8 mouse cellular contexts compared by ENCODE assay signal in genomic region chr1:91346892-91347291, GRCm38 (mm10). TPM values are rescaled to one million over a fixed set of nuclear protein-coding genes. Genes with fewer than 3 reads are reported as not detected.
DNase-seq lines count a peak whose midpoint lies in the region; ATAC-seq and TF ChIP-seq lines count a peak whose summit lies in the region.

No protein-coding gene starts in this region.

- H3K9ac ChIP-seq in liver, adult 2 months (ENCODE audit: low read depth, low read length), result no peak overlapping the region
- no peak overlapping the region for H3K9ac ChIP-seq in stomach, postnatal 0 days (ENCODE audit: low read length)

- no peaks in the 10 kb centered on the region for H3K79me3 ChIP-seq in C2C12 (ENCODE audit: low read depth)

- H3K4me1 ChIP-seq in liver, adult 2 months (ENCODE audit: control insufficient read depth, insufficient read depth, low read length), result no peaks in the 10 kb centered on the region
- H3K4me1 ChIP-seq in stomach, postnatal 0 days (replicated peaks; ENCODE audit: control insufficient read depth, insufficient read depth), result no peaks in the 10 kb centered on the region

- 36% methylated on average over 3 of the region's 3 CpGs for WGBS in liver, adult 2 months
- 30% methylated on average over 3 of the region's 3 CpGs for WGBS in stomach, postnatal 0 days

- H3K27me3 ChIP-seq in C2C12 (ENCODE audit: control insufficient read depth, insufficient read depth, insufficient read length), result no peaks in the 10 kb centered on the region
- H3K27me3 ChIP-seq in liver, adult 2 months (ENCODE audit: control insufficient read depth, insufficient read depth, low read length), result peaks cover 16% of the 10 kb centered on the region
- peaks cover 14% of the 10 kb centered on the region; the same call in 1 of the 2 replicates for H3K27me3 ChIP-seq in stomach, postnatal 0 days (ENCODE audit: control insufficient read depth, insufficient read depth, low read length)

- no peak for TF ChIP-seq EP300 in stomach, postnatal 0 days (optimal IDR thresholded peaks at IDR 0.05)

- TF ChIP-seq POLR2A in liver, adult 2 months (IDR thresholded peaks at IDR 0.05; ENCODE audit: extremely low read depth, insufficient read depth, low read length), result no peak

- no peak overlapping the region for H3ac ChIP-seq in C2C12 (ENCODE audit: control insufficient read depth, insufficient read length, low read depth)

- DNase-seq in adipocyte (ENCODE audit: low spot score), result peak; percentile 72
- DNase-seq in embryo, embryonic 10 days (ENCODE audit: low spot score), result peak; percentile 84
- DNase-seq in gastrocnemius, postnatal 36 days, result peak; percentile 47 to 55
- peak; percentile 42 for DNase-seq in kidney, adult 11 months
- peak; percentile 38 for DNase-seq in liver, adult 2 months (ENCODE audit: extremely low read depth, low read depth, low spot score)
- peak; percentile 56 to 65 for DNase-seq in natural killer cell, adult 2 months (ENCODE audit: low spot score in 2 of 2)
- DNase-seq in stomach, postnatal 0 days (ENCODE audit: low spot score), result peak; percentile 64

- H3K4me3 ChIP-seq in C2C12 (ENCODE audit: insufficient read depth, poor library complexity, severe bottlenecking), result no peak overlapping the region
- no peak overlapping the region for H3K4me3 ChIP-seq in liver, adult 2 months (ENCODE audit: insufficient read depth, low read depth, low read length)
- no peak overlapping the region for H3K4me3 ChIP-seq in stomach, postnatal 0 days (ENCODE audit: low read depth, low read length)

- ATAC-seq in stomach, postnatal 0 days (ENCODE audit: low FRiP score, low TSS enrichment), result peak; percentile 69

- no peak overlapping the region for H3K27ac ChIP-seq in liver, adult 2 months (replicated peaks; ENCODE audit: insufficient read depth, low read depth, low read length)
- H3K27ac ChIP-seq in stomach, postnatal 0 days (replicated peaks), result no peak overlapping the region

- H3K36me3 ChIP-seq in C2C12 (ENCODE audit: control insufficient read depth, insufficient read depth), result no peaks in the 10 kb centered on the region
- no peaks in the 10 kb centered on the region for H3K36me3 ChIP-seq in liver, adult 2 months (ENCODE audit: control insufficient read depth, insufficient read depth, low read length)
- no peaks in the 10 kb centered on the region for H3K36me3 ChIP-seq in stomach, postnatal 0 days (ENCODE audit: control insufficient read depth, insufficient read depth, low read length)

- H3K79me2 ChIP-seq in C2C12 (ENCODE audit: control insufficient read depth, insufficient read depth), result no peaks in the 10 kb centered on the region
- H3K79me2 ChIP-seq in liver, adult 2 months (ENCODE audit: control insufficient read depth, insufficient read depth, low read length), result no peaks in the 10 kb centered on the region

- no peak overlapping the region for H3K4me2 ChIP-seq in stomach, postnatal 0 days (replicated peaks; ENCODE audit: low read depth)

- TF ChIP-seq CTCF in C2C12 (IDR thresholded peaks at IDR 0.05; ENCODE audit: control insufficient read depth, insufficient read depth, insufficient read length), result peak; percentile 74
- peak; percentile 88 for TF ChIP-seq CTCF in liver, adult 2 months (IDR thresholded peaks at IDR 0.05; ENCODE audit: low read depth, low read length)
- peak; percentile 92 for TF ChIP-seq CTCF in stomach, postnatal 0 days (IDR thresholded peaks at IDR 0.05; ENCODE audit: low read depth)

- intact Hi-C loops in gastrocnemius, postnatal 36 days (cut with DNase I), result loop anchor here (5.0 kb wide), 2 partner anchors 35 to 135 kb away; no protein-coding TSS in a partner anchor

- no peaks in the 10 kb centered on the region for H3K9me3 ChIP-seq in stomach, postnatal 0 days (ENCODE audit: control insufficient read depth, low read length)

TF ChIP-seq in C2C12, 6 proteins besides CTCF, POLR2A, EP300 and RAD21:
- no peak for TF ChIP-seq FOSL1 (IDR thresholded peaks at IDR 0.05; ENCODE audit: insufficient read depth, low read length, poor library complexity, severe bottlenecking)
- TF ChIP-seq MYOD1 (IDR thresholded peaks at IDR 0.05; ENCODE audit: control insufficient read depth, insufficient read length, low read depth), result no peak
- no peak for TF ChIP-seq MAX (IDR thresholded peaks at IDR 0.05)
- TF ChIP-seq MYOG (IDR thresholded peaks at IDR 0.05; ENCODE audit: control insufficient read depth, extremely low read depth, insufficient read length), result no peak
- no peak for TF ChIP-seq CEBPB (IDR thresholded peaks at IDR 0.05; ENCODE audit: low read depth)
- TF ChIP-seq USF1 (IDR thresholded peaks at IDR 0.05; ENCODE audit: low read depth), result no peak

RNA-seq across cellular contexts. Expression of gene Klhl30, which starts 3.9 kb away (rescaled TPM):
- polyA plus RNA-seq in C2C12 (2012; fragmentation: generic; extraction: Trizol), result 31.3 TPM
- 10 to 100 TPM; 55.0 to 66.7 TPM for total RNA-seq in gastrocnemius, postnatal 36 days (2021)
- not detected in 2 replicates for total RNA-seq in liver, adult 2 months (2014; rRNA removed)
- 0.02 TPM in 1 of 2 replicates, not detected in the other for polyA plus RNA-seq in liver, adult 2 months (2012; rRNA removed)
- polyA plus RNA-seq in stomach, postnatal 0 days (2015; fragmentation: Nextera tagmentation; extraction: Ambion mirVana), result 0.61 and 0.80 TPM in 2 replicates

RNA-seq across cellular contexts. Expression of gene Erfe, which starts 19.3 kb away (rescaled TPM):
- 7.3 TPM for polyA plus RNA-seq in C2C12 (2012; fragmentation: generic; extraction: Trizol)
- 1 to 10 TPM; 1.8 to 2.1 TPM for total RNA-seq in gastrocnemius, postnatal 36 days (2021)
- not detected in 2 replicates for total RNA-seq in liver, adult 2 months (2014; rRNA removed)
- not detected in 2 replicates for polyA plus RNA-seq in liver, adult 2 months (2012; rRNA removed)
- 1.2 and 1.5 TPM in 2 replicates for polyA plus RNA-seq in stomach, postnatal 0 days (2015; fragmentation: Nextera tagmentation; extraction: Ambion mirVana)

RNA-seq across cellular contexts. Expression of gene Espnl, which starts 25.0 kb away (rescaled TPM):
- polyA plus RNA-seq in C2C12 (2012; fragmentation: generic; extraction: Trizol), result 0.15 TPM
- total RNA-seq in gastrocnemius, postnatal 36 days (2021), result under 1 TPM; 0.05 to 0.10 TPM
- 0.20 TPM in 1 of 2 replicates, not detected in the other for total RNA-seq in liver, adult 2 months (2014; rRNA removed)
- 0.01 and 0.09 TPM in 2 replicates for polyA plus RNA-seq in liver, adult 2 months (2012; rRNA removed)
- polyA plus RNA-seq in stomach, postnatal 0 days (2015; fragmentation: Nextera tagmentation; extraction: Ambion mirVana), result 0.02 TPM in 1 of 2 replicates, not detected in the other

RNA-seq across cellular contexts. Expression of gene Scly, which starts 48.8 kb away (rescaled TPM):
- polyA plus RNA-seq in C2C12 (2012; fragmentation: generic; extraction: Trizol), result 10.2 TPM
- total RNA-seq in gastrocnemius, postnatal 36 days (2021), result 10 to 100 TPM in 1 of 2 experiments, 1 to 10 TPM in 1; 9.4 to 12.1 TPM
- 50.4 and 52.2 TPM in 2 replicates for total RNA-seq in liver, adult 2 months (2014; rRNA removed)
- polyA plus RNA-seq in liver, adult 2 months (2012; rRNA removed), result 106 and 110 TPM in 2 replicates
- 8.2 and 8.9 TPM in 2 replicates for polyA plus RNA-seq in stomach, postnatal 0 days (2015; fragmentation: Nextera tagmentation; extraction: Ambion mirVana)

RNA-seq across cellular contexts. Expression of gene Ilkap, which starts 51.7 kb away (rescaled TPM):
- 77.6 TPM for polyA plus RNA-seq in C2C12 (2012; fragmentation: generic; extraction: Trizol)
- 10 to 100 TPM; 33.2 TPM for total RNA-seq in gastrocnemius, postnatal 36 days (2021)
- 50.3 and 54.7 TPM in 2 replicates for total RNA-seq in liver, adult 2 months (2014; rRNA removed)
- 25.2 and 32.0 TPM in 2 replicates for polyA plus RNA-seq in liver, adult 2 months (2012; rRNA removed)
- polyA plus RNA-seq in stomach, postnatal 0 days (2015; fragmentation: Nextera tagmentation; extraction: Ambion mirVana), result 58.1 and 60.1 TPM in 2 replicates

Comparison
In these comparisons a context has a peak if more than half of its experiments do, and no peak if none do; other contexts are left out.
1. RNA of gene Klhl30, which starts 3.9 kb away (polyA plus RNA-seq): 31.3 TPM in C2C12 (single experiment); 0.61 to 0.80 TPM in stomach, postnatal 0 days and 0.02 TPM in liver, adult 2 months; every median in the first group is over 10 times any median in the second.
2. Peak in every context shown above with its lines, with median percentiles within 50 percentile points of each other: CTCF ChIP-seq and DNase-seq.